Mouse (Mus musculus) stomach, embryonic 16.5 days (tissue): ENCODE results near the gene Saysd1. TPM values are rescaled to one million over a fixed set of nuclear protein-coding genes. Genes with fewer than 3 reads are reported as not detected.

Experiments
- ATAC-seq: fragments of 200-750 bp; cut with Nextera tagmentation; 2 replicates; pipeline ENCODE4 v1.8.0; 2017; ENCODE audit warnings: moderate number of reproducible peaks, moderate TSS enrichment; ENCODE audit not compliant: insufficient read depth, low FRiP score
- H3K27ac ChIP-seq: fragments of 300-500 bp; sonication (generic); 2 replicates; pipeline ENCODE4 v1.5.1; 2014; ENCODE audit warnings: low read length
- H3K27me3 ChIP-seq: fragments of 300-500 bp; sonication (generic); 2 replicates; pipeline ENCODE4 v1.6.1; 2014; ENCODE audit warnings: low read length, control low read depth, mixed read lengths; ENCODE audit not compliant: control insufficient read depth, insufficient read depth
- H3K36me3 ChIP-seq: fragments of 300-500 bp; sonication (generic); 2 replicates; pipeline ENCODE4 v1.6.1; 2014; ENCODE audit warnings: low read length; ENCODE audit not compliant: control insufficient read depth, insufficient read depth
- H3K4me1 ChIP-seq: fragments of 300-500 bp; sonication (generic); 2 replicates; pipeline ENCODE4 v1.6.1; 2014; ENCODE audit warnings: low read length, control low read depth, mixed read lengths; ENCODE audit not compliant: control insufficient read depth, insufficient read depth
- H3K4me2 ChIP-seq: fragments of 300-500 bp; sonication (generic); 2 replicates; pipeline ENCODE4 v1.6.1; 2014; ENCODE audit warnings: low read depth, low read length, mixed read lengths
- H3K4me3 ChIP-seq: fragments of 300-500 bp; sonication (generic); replicated peaks from 2 replicates; pipeline ENCODE4 v1.5.1; 2014; ENCODE audit warnings: mild to moderate bottlenecking, low read length
- H3K9ac ChIP-seq: fragments of 300-500 bp; sonication (generic); 2 replicates; pipeline ENCODE4 v1.6.1; 2014; ENCODE audit warnings: low read length
- H3K9me3 ChIP-seq: fragments of 300-500 bp; sonication (generic); replicated peaks from 2 replicates; pipeline ENCODE4 v1.6.1; 2016; ENCODE audit warnings: low read length, control low read depth; ENCODE audit not compliant: control insufficient read depth
- WGBS: fragments of 180-500 bp; shearing (Covaris S2); extraction: QIAGEN DNeasy Blood & Tissue Kit; methylation state at CpG from one replicate; pipeline ENCODE4 v1.1.7; 2014; 5-methylcytosine and 5-hydroxymethylcytosine counted together
- polyA plus RNA-seq: library from polyadenylated mRNA; unstranded; fragments of >200 nt; fragmentation: Nextera tagmentation; extraction: Ambion mirVana; gene quantifications from 2 replicates; pipeline ENCODE4 v1.2.1, GENCODE M21; 2015

The Saysd1 gene
- polyA plus RNA-seq, 1 experiment from 2014 or later: 12.9 TPM

- Histone ChIP-seq H3K27me3 (no peaks in the 10 kb centered on the region), H3K9ac (no peak overlapping the region), H3K4me2 (no peak overlapping the region), H3K4me3 (no peak overlapping the region), H3K4me1 (no peaks in the 10 kb centered on the region), H3K9me3 (no peaks in the 10 kb centered on the region), H3K36me3 (no peaks in the 10 kb centered on the region), H3K27ac (no peak overlapping the region)
- 77% methylated on average over 15 of the region's 15 CpGs for WGBS
- no peak for ATAC-seq
Observed at GRCm38 (mm10) chr14:20127406-20128087, 10.8 kb downstream of the Saysd1 start.

- H3K27ac ChIP-seq: no peak overlapping the region
- H3K4me1 ChIP-seq: no peaks in the 10 kb centered on the region
- no peak overlapping the region for H3K4me2 ChIP-seq
- H3K36me3 ChIP-seq: no peaks in the 10 kb centered on the region
- no peak overlapping the region for H3K4me3 ChIP-seq
- 64% methylated on average over 5 of the region's 5 CpGs for WGBS
- no peak for ATAC-seq
- no peaks in the 10 kb centered on the region for H3K27me3 ChIP-seq
- H3K9me3 ChIP-seq: no peaks in the 10 kb centered on the region
- no peak overlapping the region for H3K9ac ChIP-seq
Observed at GRCm38 (mm10) chr14:20120868-20121267, 17.5 kb downstream of the Saysd1 start.

GRCm38 (mm10) chr14:20120012-20120411 lies 18.3 kb downstream of the Saysd1 start:
- ATAC-seq: no peak
- no peak overlapping the region for H3K27ac ChIP-seq
- no peak overlapping the region for H3K9ac ChIP-seq
- no peaks in the 10 kb centered on the region for H3K9me3 ChIP-seq
- H3K36me3 ChIP-seq: no peaks in the 10 kb centered on the region
- no peak overlapping the region for H3K4me2 ChIP-seq
- no peaks in the 10 kb centered on the region for H3K27me3 ChIP-seq
- no peaks in the 10 kb centered on the region for H3K4me1 ChIP-seq
- WGBS: 88% methylated on average over 11 of the region's 11 CpGs
- no peak overlapping the region for H3K4me3 ChIP-seq

GRCm38 (mm10) chr14:20116149-20116605 lies 22.2 kb downstream of the Saysd1 start:
- Histone ChIP-seq H3K9ac (no peak overlapping the region), H3K4me3 (no peak overlapping the region), H3K9me3 (no peaks in the 10 kb centered on the region), H3K27me3 (no peaks in the 10 kb centered on the region), H3K36me3 (no peaks in the 10 kb centered on the region), H3K27ac (no peak overlapping the region), H3K4me1 (no peaks in the 10 kb centered on the region), H3K4me2 (no peak overlapping the region)
- ATAC-seq: no peak
- 44% methylated on average over 9 of the region's 9 CpGs for WGBS

GRCm38 (mm10) chr14:20114951-20115350 lies 23.4 kb downstream of the Saysd1 start:
- no peaks in the 10 kb centered on the region for H3K4me1 ChIP-seq
- no peak overlapping the region for H3K4me3 ChIP-seq
- H3K9me3 ChIP-seq: no peaks in the 10 kb centered on the region
- H3K27me3 ChIP-seq: no peaks in the 10 kb centered on the region
- ATAC-seq: no peak
- H3K27ac ChIP-seq: no peak overlapping the region
- WGBS: 86% methylated on average over 6 of the region's 6 CpGs
- H3K4me2 ChIP-seq: no peak overlapping the region
- no peaks in the 10 kb centered on the region for H3K36me3 ChIP-seq
- H3K9ac ChIP-seq: no peak overlapping the region

- H3K27me3 ChIP-seq: no peaks in the 10 kb centered on the region
- H3K4me1 ChIP-seq: no peaks in the 10 kb centered on the region
- H3K9me3 ChIP-seq: no peaks in the 10 kb centered on the region
- H3K36me3 ChIP-seq: no peaks in the 10 kb centered on the region
- no peak overlapping the region for H3K4me3 ChIP-seq
- H3K9ac ChIP-seq: no peak overlapping the region
- H3K27ac ChIP-seq: no peak overlapping the region
- 8% methylated on average over 6 of the region's 6 CpGs for WGBS
- ATAC-seq: 0 out of 2 replicates have a peak, but pooled peaks have one; percentile 22
- no peak overlapping the region for H3K4me2 ChIP-seq
Observed at GRCm38 (mm10) chr14:20113964-20114363, 24.4 kb downstream of the Saysd1 start.

- no peak overlapping the region for H3K4me3 ChIP-seq
- no peak overlapping the region for H3K27ac ChIP-seq
- no peak for ATAC-seq
- no peaks in the 10 kb centered on the region for H3K36me3 ChIP-seq
- no peaks in the 10 kb centered on the region for H3K4me1 ChIP-seq
- H3K9ac ChIP-seq: no peak overlapping the region
- WGBS: 47% methylated on average over 7 of the region's 7 CpGs
- H3K27me3 ChIP-seq: no peaks in the 10 kb centered on the region
- H3K4me2 ChIP-seq: no peak overlapping the region
- no peaks in the 10 kb centered on the region for H3K9me3 ChIP-seq
Observed at GRCm38 (mm10) chr14:20113189-20113961, 25.0 kb downstream of the Saysd1 start.

- Histone ChIP-seq H3K36me3 (no peaks in the 10 kb centered on the region), H3K4me2 (no peak overlapping the region), H3K4me1 (no peaks in the 10 kb centered on the region), H3K4me3 (no peak overlapping the region), H3K9me3 (no peaks in the 10 kb centered on the region), H3K9ac (no peak overlapping the region), H3K27ac (no peak overlapping the region), H3K27me3 (no peaks in the 10 kb centered on the region)
- 75% methylated on average over 3 of the region's 3 CpGs for WGBS
- no peak for ATAC-seq
Observed at GRCm38 (mm10) chr14:20112218-20112617, 26.1 kb downstream of the Saysd1 start.

GRCm38 (mm10) chr14:20110945-20111344 lies 27.4 kb downstream of the Saysd1 start:
- 59% methylated on average over 1 of the region's 1 CpGs for WGBS
- no peak overlapping the region for H3K4me3 ChIP-seq
- peak; percentile 59 for ATAC-seq

More at GRCm38 (mm10) chr14:20110945-20111344, 27.4 kb downstream of the Saysd1 start:
- no peak overlapping the region for H3K4me2 ChIP-seq
- H3K9me3 ChIP-seq: no peaks in the 10 kb centered on the region
- H3K27ac ChIP-seq: no peak overlapping the region
- no peaks in the 10 kb centered on the region for H3K4me1 ChIP-seq
- H3K27me3 ChIP-seq: no peaks in the 10 kb centered on the region
- no peak overlapping the region for H3K9ac ChIP-seq
- no peaks in the 10 kb centered on the region for H3K36me3 ChIP-seq
